Mouse (Mus musculus) heart, embryonic 12.5 days (tissue): ENCODE measurements around the gene Chsy1. TPM values are rescaled to one million over a fixed set of nuclear protein-coding genes. Genes with fewer than 3 reads are reported as not detected.

Source experiments
- ATAC-seq: fragments of 200-750 bp; cut with Nextera tagmentation; 2 replicates; pipeline ENCODE4 v1.8.0; 2017; ENCODE audit warnings: moderate TSS enrichment, moderate library complexity; ENCODE audit not compliant: insufficient number of reproducible peaks, low FRiP score
- H3K27ac ChIP-seq: fragments of 300-500 bp; sonication (generic); 2 replicates; pipeline ENCODE4 v1.5.1; 2016; ENCODE audit warnings: mild to moderate bottlenecking, moderate library complexity; ENCODE audit not compliant: poor library complexity, severe bottlenecking
- H3K27me3 ChIP-seq: fragments of 300-500 bp; sonication (generic); replicated peaks from 2 replicates; pipeline ENCODE4 v1.6.1; 2016; ENCODE audit warnings: mild to moderate bottlenecking, moderate library complexity
- H3K36me3 ChIP-seq: fragments of 300-500 bp; sonication (generic); 2 replicates; pipeline ENCODE4 v1.6.1; 2016; ENCODE audit warnings: mild to moderate bottlenecking, moderate library complexity
- H3K4me1 ChIP-seq: fragments of 300-500 bp; sonication (generic); replicated peaks from 2 replicates; pipeline ENCODE4 v1.6.1; 2016; ENCODE audit warnings: mild to moderate bottlenecking
- H3K4me2 ChIP-seq: fragments of 300-500 bp; sonication (generic); 2 replicates; pipeline ENCODE4 v1.6.1; 2016; ENCODE audit warnings: mild to moderate bottlenecking, moderate library complexity
- H3K4me3 ChIP-seq: fragments of 300-500 bp; sonication (generic); 2 replicates; pipeline ENCODE4 v1.5.1; 2016; ENCODE audit warnings: mild to moderate bottlenecking
- H3K9ac ChIP-seq: fragments of 300-500 bp; sonication (generic); 2 replicates; pipeline ENCODE4 v1.6.1; 2016; ENCODE audit warnings: mild to moderate bottlenecking, moderate library complexity
- H3K9me3 ChIP-seq: fragments of 300-500 bp; sonication (generic); replicated peaks from 2 replicates; pipeline ENCODE4 v1.6.1; 2016; ENCODE audit warnings: mild to moderate bottlenecking, moderate library complexity
- WGBS: fragments of 180-500 bp; shearing (Covaris S2); methylation state at CpG from one replicate; pipeline ENCODE4 v1.1.7; 2016; 5-methylcytosine and 5-hydroxymethylcytosine counted together
- polyA plus RNA-seq: library from polyadenylated mRNA; unstranded; fragments of >200 nt; fragmentation: Nextera tagmentation; extraction: Ambion mirVana; gene quantifications from 2 replicates; pipeline ENCODE4 v1.2.1, GENCODE M21; 2016

Gene Chsy1
- polyA plus RNA-seq, 1 experiment from 2014 or later = 13.3 TPM

- no peak overlapping the region for H3K9ac ChIP-seq
- peaks cover 40% of the 10 kb centered on the region for H3K36me3 ChIP-seq
- no peaks in the 10 kb centered on the region for H3K27me3 ChIP-seq
- ATAC-seq = no peak
- WGBS = 85% methylated on average over 4 of the region's 4 CpGs
- H3K4me1 ChIP-seq = peaks cover 14% of the 10 kb centered on the region
- H3K4me2 ChIP-seq = no peak overlapping the region
- H3K4me3 ChIP-seq = no peak overlapping the region
- H3K27ac ChIP-seq = no peak overlapping the region
- H3K9me3 ChIP-seq = no peaks in the 10 kb centered on the region
Measured at GRCm38 (mm10) chr7:66176256-66176655, 66.9 kb downstream of the Chsy1 start.

DNA sequence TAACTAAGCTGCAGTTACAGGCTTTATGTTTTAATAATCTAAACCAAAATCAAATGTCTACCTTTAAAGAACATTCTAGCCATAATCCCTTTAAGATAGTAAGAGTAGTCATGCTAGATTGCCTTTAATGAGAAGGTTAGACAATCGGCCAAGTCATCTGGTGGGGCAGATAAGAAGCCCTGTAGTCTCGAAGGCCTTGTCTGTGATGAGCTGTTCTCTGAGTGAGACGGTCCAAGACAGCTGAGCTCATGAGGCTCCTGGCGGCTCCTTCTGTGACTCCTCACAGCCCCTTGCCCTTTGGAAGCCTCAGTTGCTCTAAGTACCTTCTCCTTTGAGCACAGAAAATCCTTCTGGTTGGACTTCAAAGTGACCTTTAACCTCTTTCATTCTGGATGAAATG, 67.6 kb downstream of the Chsy1 start:
- Histone ChIP-seq H3K4me1 (peaks cover 14% of the 10 kb centered on the region), H3K27ac (no peak overlapping the region; the same call in 1 of the 2 replicates), H3K9me3 (no peaks in the 10 kb centered on the region), H3K4me3 (no peak overlapping the region), H3K9ac (no peak overlapping the region), H3K4me2 (no peak overlapping the region), H3K36me3 (peaks cover 33% of the 10 kb centered on the region), H3K27me3 (no peaks in the 10 kb centered on the region)
- no peak for ATAC-seq
- 37% methylated on average over 4 of the region's 4 CpGs for WGBS

GRCm38 (mm10) chr7:66178101-66178500, 68.8 kb downstream of the Chsy1 start:
- Histone ChIP-seq H3K4me2 (no peak overlapping the region), H3K9ac (no peak overlapping the region), H3K27ac (no peak overlapping the region), H3K4me3 (no peak overlapping the region), H3K27me3 (no peaks in the 10 kb centered on the region), H3K4me1 (peaks cover 14% of the 10 kb centered on the region), H3K9me3 (0 out of 2 replicates have a peak, but pooled peaks cover 3% of the 10 kb centered on the region), H3K36me3 (peaks cover 24% of the 10 kb centered on the region)
- ATAC-seq = no peak
- 86% methylated on average over 6 of the region's 6 CpGs for WGBS

DNA sequence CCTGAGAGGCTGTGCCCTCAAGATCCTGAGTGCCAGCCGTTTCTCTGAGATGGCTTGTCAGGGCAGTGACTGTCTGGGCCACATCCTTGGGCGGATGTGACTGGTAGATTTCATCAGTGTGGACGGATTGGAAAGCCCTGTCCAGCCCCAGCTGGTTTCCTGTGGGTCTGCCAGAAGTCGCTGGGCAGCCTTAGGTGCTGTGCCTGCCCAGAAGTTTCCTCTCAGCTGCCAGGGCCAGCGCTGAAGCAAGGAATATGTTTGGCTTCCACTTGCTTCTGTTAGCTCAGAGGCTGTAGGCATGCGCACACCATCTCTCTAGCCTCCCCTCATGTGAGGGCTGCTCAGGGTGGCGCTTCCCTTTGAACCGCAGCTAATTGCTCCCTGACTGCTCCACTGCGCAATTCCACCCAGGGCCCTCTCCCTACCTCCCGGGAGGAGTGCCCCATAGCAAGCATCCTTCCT, 69.8 kb downstream of the Chsy1 start:
- WGBS = 54% methylated on average over 10 of the region's 10 CpGs
- Histone ChIP-seq H3K4me2 (no peak overlapping the region), H3K4me1 (peaks cover 14% of the 10 kb centered on the region), H3K4me3 (no peak overlapping the region), H3K9ac (no peak overlapping the region; the same call in 1 of the 2 replicates), H3K27me3 (no peaks in the 10 kb centered on the region), H3K36me3 (peaks cover 19% of the 10 kb centered on the region), H3K27ac (peak overlapping the region; percentile 0; the same call in 1 of the 2 replicates), H3K9me3 (0 out of 2 replicates have a peak, but pooled peaks cover 3% of the 10 kb centered on the region)
- ATAC-seq = 0 out of 2 replicates have a peak, but pooled peaks have one; percentile 22

DNA sequence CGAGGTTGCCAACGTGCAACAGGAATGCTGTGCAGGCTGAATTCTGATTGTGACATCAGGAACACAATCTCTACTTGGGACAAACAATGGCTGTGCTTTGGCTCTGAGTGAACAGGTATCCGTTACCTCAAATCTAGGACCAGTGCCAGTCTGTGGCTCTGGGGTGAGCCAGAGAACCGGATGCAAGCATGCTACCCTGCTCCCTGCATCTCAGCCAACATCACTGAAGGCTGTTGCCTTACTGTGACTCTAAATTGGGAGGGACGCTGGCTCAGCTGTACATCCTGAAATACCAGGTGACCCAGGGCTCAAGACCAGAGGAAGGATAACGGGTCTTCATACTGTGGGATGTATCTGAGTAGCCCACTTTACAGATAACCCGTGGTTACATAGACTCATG, 70.4 kb downstream of the Chsy1 start:
- H3K4me2 ChIP-seq = no peak overlapping the region
- H3K9ac ChIP-seq = no peak overlapping the region
- no peak for ATAC-seq
- no peak overlapping the region for H3K4me3 ChIP-seq
- 0 out of 2 replicates have a peak, but pooled peaks cover 3% of the 10 kb centered on the region for H3K9me3 ChIP-seq
- H3K36me3 ChIP-seq = peaks cover 13% of the 10 kb centered on the region
- no peaks in the 10 kb centered on the region for H3K27me3 ChIP-seq
- peaks cover 14% of the 10 kb centered on the region for H3K4me1 ChIP-seq
- WGBS = 74% methylated on average over 7 of the region's 7 CpGs
- peak overlapping the region; percentile 0; the same call in 1 of the 2 replicates for H3K27ac ChIP-seq

GRCm38 (mm10) chr7:66180260-66180659, 70.9 kb downstream of the Chsy1 start:
- H3K4me1 ChIP-seq = peaks cover 14% of the 10 kb centered on the region
- no peak for ATAC-seq

GRCm38 (mm10) chr7:66180711-66181365, 71.5 kb downstream of the Chsy1 start:
- peaks cover 3% of the 10 kb centered on the region; the same call in 1 of the 2 replicates for H3K36me3 ChIP-seq
- no peak overlapping the region for H3K4me3 ChIP-seq
- H3K4me1 ChIP-seq = peaks cover 14% of the 10 kb centered on the region
- 0 out of 2 replicates have a peak, but pooled peaks cover 3% of the 10 kb centered on the region for H3K9me3 ChIP-seq
- no peak overlapping the region for H3K9ac ChIP-seq
- WGBS = 73% methylated on average over 10 of the region's 10 CpGs
- H3K27me3 ChIP-seq = no peaks in the 10 kb centered on the region
- H3K4me2 ChIP-seq = no peak overlapping the region
- no peak for ATAC-seq
- no peak overlapping the region for H3K27ac ChIP-seq

More at GRCm38 (mm10) chr7:66180260-66180659, 70.9 kb downstream of the Chsy1 start:
- Histone ChIP-seq H3K4me3 (no peak overlapping the region), H3K27ac (no peak overlapping the region), H3K36me3 (peaks cover 8% of the 10 kb centered on the region; the same call in 1 of the 2 replicates), H3K4me2 (no peak overlapping the region), H3K9me3 (0 out of 2 replicates have a peak, but pooled peaks cover 3% of the 10 kb centered on the region), H3K9ac (no peak overlapping the region), H3K27me3 (no peaks in the 10 kb centered on the region)
- WGBS = 61% methylated on average over 3 of the region's 3 CpGs

DNA sequence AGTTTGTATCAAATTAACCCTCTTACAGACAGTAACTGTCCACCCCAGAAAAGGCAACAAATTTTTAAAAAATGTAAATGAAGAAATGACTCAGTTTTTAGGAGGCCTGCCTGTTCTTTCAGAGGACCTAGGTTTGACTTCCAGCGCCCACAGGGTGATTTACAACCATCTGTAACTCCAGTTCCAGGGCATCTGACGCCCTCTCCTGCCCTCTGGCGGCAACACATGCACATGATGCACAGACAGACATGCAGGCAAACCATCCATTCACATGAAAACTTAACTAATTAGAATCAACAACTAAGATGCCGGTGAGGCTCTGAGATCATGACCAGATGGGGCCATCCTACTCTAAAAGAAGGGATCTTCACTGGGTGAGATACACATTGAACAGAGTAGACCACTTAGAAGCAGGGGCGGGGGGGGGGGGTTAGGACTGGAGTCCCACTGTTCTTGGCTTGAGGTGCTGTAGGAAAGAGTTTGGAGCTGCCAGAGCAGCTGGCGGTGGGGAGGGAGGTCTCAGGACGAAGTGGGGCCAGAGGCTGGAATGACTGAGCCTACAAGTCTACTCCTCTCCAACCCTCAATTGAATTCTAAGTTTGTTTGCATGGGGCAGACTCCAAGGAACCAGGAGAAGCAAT, 72.9 kb downstream of the Chsy1 start:
- Histone ChIP-seq H3K27ac (no peak overlapping the region), H3K27me3 (no peaks in the 10 kb centered on the region), H3K4me2 (no peak overlapping the region), H3K4me3 (no peak overlapping the region), H3K36me3 (no peaks in the 10 kb centered on the region), H3K9ac (no peak overlapping the region), H3K9me3 (0 out of 2 replicates have a peak, but pooled peaks cover 3% of the 10 kb centered on the region), H3K4me1 (peaks cover 14% of the 10 kb centered on the region)
- ATAC-seq = no peak
- WGBS = 86% methylated on average over 7 of the region's 7 CpGs

DNA sequence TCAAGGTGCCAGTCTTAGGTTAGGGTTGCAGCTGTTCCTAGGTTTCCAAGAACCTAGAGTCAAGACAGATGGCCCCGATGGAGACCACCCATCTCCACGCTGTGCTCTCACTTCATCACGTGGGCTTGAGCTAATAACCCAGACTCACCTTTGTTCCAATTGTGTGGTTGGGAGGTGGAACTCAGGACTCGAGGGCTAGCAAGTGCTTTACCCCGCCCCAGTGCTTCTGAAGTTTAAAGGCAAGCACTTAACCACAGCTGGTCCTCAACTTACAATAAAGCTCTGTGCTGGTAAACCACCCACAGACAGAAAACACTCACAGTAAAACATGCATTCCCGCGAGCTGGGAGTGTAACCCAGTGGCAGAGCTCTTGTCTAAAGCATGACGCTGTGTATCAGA, 74.1 kb downstream of the Chsy1 start:
- 80% methylated on average over 8 of the region's 8 CpGs for WGBS
- Histone ChIP-seq H3K27ac (no peak overlapping the region), H3K9ac (no peak overlapping the region), H3K4me2 (no peak overlapping the region), H3K36me3 (no peaks in the 10 kb centered on the region), H3K4me1 (peaks cover 26% of the 10 kb centered on the region), H3K27me3 (no peaks in the 10 kb centered on the region), H3K9me3 (0 out of 2 replicates have a peak, but pooled peaks cover 3% of the 10 kb centered on the region), H3K4me3 (no peak overlapping the region)
- no peak for ATAC-seq

GRCm38 (mm10) chr7:66184026-66184425, 74.7 kb downstream of the Chsy1 start:
- Histone ChIP-seq H3K36me3 (no peaks in the 10 kb centered on the region), H3K9ac (no peak overlapping the region), H3K4me2 (no peak overlapping the region), H3K4me3 (no peak overlapping the region), H3K27me3 (no peaks in the 10 kb centered on the region), H3K27ac (no peak overlapping the region), H3K9me3 (0 out of 2 replicates have a peak, but pooled peaks cover 3% of the 10 kb centered on the region), H3K4me1 (peaks cover 22% of the 10 kb centered on the region)
- ATAC-seq = no peak
- WGBS = 78% methylated on average over 4 of the region's 4 CpGs

GRCm38 (mm10) chr7:66185370-66185769, 76.1 kb downstream of the Chsy1 start:
- H3K4me2 ChIP-seq = no peak overlapping the region
- WGBS = 91% methylated on average over 5 of the region's 5 CpGs
- H3K4me3 ChIP-seq = no peak overlapping the region
- no peaks in the 10 kb centered on the region for H3K27me3 ChIP-seq
- H3K36me3 ChIP-seq = no peaks in the 10 kb centered on the region
- no peak overlapping the region for H3K9ac ChIP-seq
- H3K9me3 ChIP-seq = 0 out of 2 replicates have a peak, but pooled peaks cover 3% of the 10 kb centered on the region
- H3K4me1 ChIP-seq = peaks cover 12% of the 10 kb centered on the region
- H3K27ac ChIP-seq = no peak overlapping the region
- ATAC-seq = no peak
